ENCODE assay signal across 32 mouse cellular contexts in genomic region chr7:142901774-142902173, GRCm38 (mm10). TPM values are rescaled to one million over a fixed set of nuclear protein-coding genes. Genes with fewer than 3 reads are reported as not detected.
DNase-seq lines count a peak whose midpoint lies in the region; ATAC-seq and TF ChIP-seq lines count a peak whose summit lies in the region.
"Had no signal": no experiment of that assay in that cellular context is flagged by ENCODE, and none has a peak within 500 bp of the region (broad histone marks: within the 10 kb centered on the region; RNA-seq: fewer than 3 reads in every experiment).

No protein-coding gene starts in this region.

- peaks cover 64% of the 10 kb centered on the region for H3K4me1 ChIP-seq in forebrain, embryonic 12.5 days
- peaks cover 3% of the 10 kb centered on the region; the same call in 1 of the 2 replicates for H3K4me1 ChIP-seq in forebrain, postnatal 0 days (ENCODE audit: insufficient read depth)
- peaks cover 74% of the 10 kb centered on the region for H3K4me1 ChIP-seq in hindbrain, embryonic 13.5 days (replicated peaks)
- peaks cover 63% of the 10 kb centered on the region for H3K4me1 ChIP-seq in hindbrain, embryonic 12.5 days
- H3K4me1 ChIP-seq in midbrain, embryonic 14.5 days (ENCODE audit: control insufficient read depth, insufficient read depth, low read length): peaks cover 23% of the 10 kb centered on the region
- H3K4me1 ChIP-seq in midbrain, embryonic 11.5 days (ENCODE audit: control insufficient read depth, insufficient read depth, low read length): no peaks in the 10 kb centered on the region
- H3K4me1 ChIP-seq: liver, embryonic 13.5 days had no signal

- peaks cover 51% of the 10 kb centered on the region for H3K27me3 ChIP-seq in forebrain, embryonic 12.5 days
- H3K27me3 ChIP-seq in forebrain, postnatal 0 days (ENCODE audit: insufficient read depth, low read length): no peaks in the 10 kb centered on the region; the same call in 1 of the 2 replicates
- 0 out of 2 replicates have a peak, but pooled peaks cover 10% of the 10 kb centered on the region for H3K27me3 ChIP-seq in hindbrain, embryonic 13.5 days
- no peaks in the 10 kb centered on the region for H3K27me3 ChIP-seq in hindbrain, embryonic 12.5 days
- no peaks in the 10 kb centered on the region for H3K27me3 ChIP-seq in midbrain, embryonic 14.5 days (ENCODE audit: control insufficient read depth, insufficient read depth, low read length)
- no peaks in the 10 kb centered on the region; the same call in 1 of the 2 replicates for H3K27me3 ChIP-seq in midbrain, embryonic 11.5 days (ENCODE audit: control insufficient read depth, insufficient read depth, low read length)
- H3K27me3 ChIP-seq: hindbrain, embryonic 15.5 days; neural tube, embryonic 12.5 days had no signal

- no peak for ATAC-seq in forebrain, embryonic 12.5 days (ENCODE audit: low FRiP score)
- no peak for ATAC-seq in forebrain, postnatal 0 days
- ATAC-seq in hindbrain, embryonic 13.5 days (ENCODE audit: low FRiP score): no peak
- no peak for ATAC-seq in hindbrain, embryonic 12.5 days (ENCODE audit: low FRiP score)
- no peak for ATAC-seq in midbrain, embryonic 14.5 days (ENCODE audit: low FRiP score, low TSS enrichment)
- ATAC-seq in midbrain, embryonic 11.5 days (ENCODE audit: low FRiP score): no peak
- ATAC-seq: intestine, embryonic 15.5 days had no signal

- H3K27ac ChIP-seq in forebrain, embryonic 12.5 days: peak overlapping the region; percentile 91; the same call in 1 of the 2 replicates
- no peak overlapping the region for H3K27ac ChIP-seq in forebrain, postnatal 0 days (ENCODE audit: low read depth, low read length)
- H3K27ac ChIP-seq in hindbrain, embryonic 13.5 days: no peak overlapping the region
- H3K27ac ChIP-seq in hindbrain, embryonic 12.5 days: no peak overlapping the region
- 0 out of 2 replicates have a peak overlapping the region, but pooled peaks have one; percentile 5 for H3K27ac ChIP-seq in midbrain, embryonic 14.5 days (replicated peaks; ENCODE audit: low read depth, low read length)
- H3K27ac ChIP-seq in midbrain, embryonic 11.5 days (ENCODE audit: low read depth, low read length): no peak overlapping the region
- H3K27ac ChIP-seq: embryonic facial prominence, embryonic 13.5 days; gastrocnemius, adult 2 months; heart, embryonic 13.5 days; hindbrain, embryonic 15.5 days; intestine, embryonic 15.5 days; layer of hippocampus, adult 2 months; limb, embryonic 13.5 days; liver, embryonic 13.5 days; neural tube, embryonic 12.5 days had no signal

- no peak for DNase-seq in forebrain, postnatal 0 days
- DNase-seq in midbrain, embryonic 14.5 days: no peak
- DNase-seq in midbrain, embryonic 11.5 days (ENCODE audit: low spot score, missing footprints): no peak
- DNase-seq in layer of hippocampus, adult 9-11 months: no peak
- DNase-seq: adrenal gland, postnatal 10 days; cerebellum, adult 18-20 months; cerebellum, postnatal 14 days; gastrocnemius, adult 2 months; kidney, adult 8-10 months; kidney, postnatal 25 days; layer of hippocampus, postnatal 36 days; liver, embryonic 13.5 days; lung, adult 2 months; lung, postnatal 36 days; right cerebral cortex, adult 18-20 months; right cerebral cortex, postnatal 4 days; thymus, adult 2 months; thymus, postnatal 4 days had no signal

- H3K4me2 ChIP-seq in forebrain, embryonic 12.5 days: no peak overlapping the region
- no peak overlapping the region for H3K4me2 ChIP-seq in forebrain, postnatal 0 days (ENCODE audit: low read depth)
- H3K4me2 ChIP-seq in hindbrain, embryonic 13.5 days: no peak overlapping the region
- H3K4me2 ChIP-seq in hindbrain, embryonic 12.5 days (replicated peaks): no peak overlapping the region
- no peak overlapping the region for H3K4me2 ChIP-seq in midbrain, embryonic 14.5 days (ENCODE audit: low read length)
- no peak overlapping the region for H3K4me2 ChIP-seq in midbrain, embryonic 11.5 days
- H3K4me2 ChIP-seq: embryonic facial prominence, embryonic 13.5 days; heart, embryonic 13.5 days; hindbrain, embryonic 15.5 days; intestine, embryonic 15.5 days; limb, embryonic 13.5 days; liver, embryonic 13.5 days; neural tube, embryonic 12.5 days had no signal

- 68% methylated on average over 7 of the region's 7 CpGs for WGBS in forebrain, embryonic 12.5 days
- 59% methylated on average over 7 of the region's 7 CpGs for WGBS in forebrain, postnatal 0 days
- 70% methylated on average over 7 of the region's 7 CpGs for WGBS in hindbrain, embryonic 13.5 days
- 58% methylated on average over 7 of the region's 7 CpGs for WGBS in hindbrain, embryonic 12.5 days
- WGBS in midbrain, embryonic 14.5 days: 63% methylated on average over 7 of the region's 7 CpGs
- 65% methylated on average over 7 of the region's 7 CpGs for WGBS in midbrain, embryonic 11.5 days

- H3K36me3 ChIP-seq in forebrain, embryonic 12.5 days (replicated peaks): no peaks in the 10 kb centered on the region
- no peaks in the 10 kb centered on the region for H3K36me3 ChIP-seq in forebrain, postnatal 0 days (ENCODE audit: insufficient read depth)
- no peaks in the 10 kb centered on the region for H3K36me3 ChIP-seq in hindbrain, embryonic 13.5 days
- no peaks in the 10 kb centered on the region for H3K36me3 ChIP-seq in hindbrain, embryonic 12.5 days
- no peaks in the 10 kb centered on the region for H3K36me3 ChIP-seq in midbrain, embryonic 14.5 days (ENCODE audit: control insufficient read depth, insufficient read depth, low read length)
- no peaks in the 10 kb centered on the region for H3K36me3 ChIP-seq in midbrain, embryonic 11.5 days (ENCODE audit: control insufficient read depth, insufficient read depth, low read length)
- H3K36me3 ChIP-seq: embryonic facial prominence, embryonic 13.5 days; heart, embryonic 13.5 days; hindbrain, embryonic 15.5 days; intestine, embryonic 15.5 days; limb, embryonic 13.5 days; liver, embryonic 13.5 days; neural tube, embryonic 12.5 days had no signal

- TF ChIP-seq CTCF in forebrain, postnatal 0 days (IDR thresholded peaks at IDR 0.05; ENCODE audit: low read depth): no peak

- no peaks in the 10 kb centered on the region for H3K9me3 ChIP-seq in forebrain, embryonic 12.5 days
- H3K9me3 ChIP-seq in forebrain, postnatal 0 days (ENCODE audit: low read length): no peaks in the 10 kb centered on the region
- H3K9me3 ChIP-seq in hindbrain, embryonic 13.5 days: no peaks in the 10 kb centered on the region
- H3K9me3 ChIP-seq in hindbrain, embryonic 12.5 days (replicated peaks): no peaks in the 10 kb centered on the region
- no peaks in the 10 kb centered on the region for H3K9me3 ChIP-seq in midbrain, embryonic 14.5 days (ENCODE audit: control insufficient read depth, low read length)
- H3K9me3 ChIP-seq in midbrain, embryonic 11.5 days (ENCODE audit: control insufficient read depth, low read length): no peaks in the 10 kb centered on the region
- H3K9me3 ChIP-seq: embryonic facial prominence, embryonic 13.5 days; heart, embryonic 13.5 days; hindbrain, embryonic 15.5 days; intestine, embryonic 15.5 days; limb, embryonic 13.5 days; liver, embryonic 13.5 days; megakaryocyte, embryonic 14.5 days; neural tube, embryonic 12.5 days had no signal

- no peak overlapping the region for H3K9ac ChIP-seq in forebrain, embryonic 12.5 days
- H3K9ac ChIP-seq in forebrain, postnatal 0 days: no peak overlapping the region
- peak overlapping the region; percentile 25; the same call in 1 of the 2 replicates for H3K9ac ChIP-seq in hindbrain, embryonic 13.5 days
- H3K9ac ChIP-seq in hindbrain, embryonic 12.5 days: no peak overlapping the region
- no peak overlapping the region for H3K9ac ChIP-seq in midbrain, embryonic 14.5 days (replicated peaks; ENCODE audit: low read length)
- no peak overlapping the region for H3K9ac ChIP-seq in midbrain, embryonic 11.5 days (ENCODE audit: low read length)
- H3K9ac ChIP-seq: embryonic facial prominence, embryonic 13.5 days; heart, embryonic 13.5 days; hindbrain, embryonic 15.5 days; intestine, embryonic 15.5 days; limb, embryonic 13.5 days; liver, embryonic 13.5 days; neural tube, embryonic 12.5 days had no signal

- H3K4me3 ChIP-seq in forebrain, embryonic 12.5 days (replicated peaks): no peak overlapping the region
- H3K4me3 ChIP-seq in forebrain, postnatal 0 days (ENCODE audit: low read depth, low read length): no peak overlapping the region
- H3K4me3 ChIP-seq in hindbrain, embryonic 13.5 days: no peak overlapping the region
- no peak overlapping the region for H3K4me3 ChIP-seq in hindbrain, embryonic 12.5 days
- H3K4me3 ChIP-seq in midbrain, embryonic 14.5 days (replicated peaks; ENCODE audit: low read depth, low read length): no peak overlapping the region
- H3K4me3 ChIP-seq in midbrain, embryonic 11.5 days (ENCODE audit: low read depth, low read length): no peak overlapping the region
- H3K4me3 ChIP-seq: embryonic facial prominence, embryonic 13.5 days; erythroblast, embryonic 14.5 days; gastrocnemius, adult 2 months; heart, embryonic 13.5 days; hindbrain, embryonic 15.5 days; intestine, embryonic 15.5 days; layer of hippocampus, adult 2 months; limb, embryonic 13.5 days; liver, embryonic 13.5 days; megakaryocyte, embryonic 14.5 days; neural tube, embryonic 12.5 days had no signal

RNA-seq across cellular contexts. Expression of gene Th, which starts 29.2 kb away (rescaled TPM):
- polyA plus RNA-seq in forebrain, embryonic 12.5 days (2016; fragmentation: Nextera tagmentation; extraction: Ambion mirVana): 13.9 and 17.8 TPM in 2 replicates
- total RNA-seq in forebrain, postnatal 0 days (2014; rRNA removed): 7.9 and 15.6 TPM in 2 replicates
- 7.9 and 8.9 TPM in 2 replicates for polyA plus RNA-seq in forebrain, postnatal 0 days (2015; fragmentation: Nextera tagmentation; extraction: Ambion mirVana)
- 17.6 and 17.8 TPM in 2 replicates for polyA plus RNA-seq in hindbrain, embryonic 13.5 days (2015; fragmentation: Nextera tagmentation; extraction: Ambion mirVana)
- polyA plus RNA-seq in hindbrain, embryonic 12.5 days (2016; fragmentation: Nextera tagmentation; extraction: Ambion mirVana): 14.9 and 15.1 TPM in 2 replicates
- polyA plus RNA-seq in midbrain, embryonic 14.5 days (2014; fragmentation: Nextera tagmentation; extraction: Ambion mirVana): 25.9 and 34.2 TPM in 2 replicates
- 11.7 TPM in 2 replicates for polyA plus RNA-seq in midbrain, embryonic 11.5 days (2014; fragmentation: Nextera tagmentation; extraction: Ambion mirVana)
- total RNA-seq: granulocyte monocyte progenitor cell, adult 5-6 weeks; heart, postnatal 25 days had no signal
- polyA plus RNA-seq: erythroblast, embryonic 14.5 days; liver, embryonic 13.5 days had no signal

Comparison
In these comparisons a context has a peak if more than half of its experiments do, and no peak if none do; other contexts are left out.
1. H3K27ac ChIP-seq: peak in forebrain, embryonic 12.5 days (single experiment) and midbrain, embryonic 14.5 days (single experiment); none in forebrain, postnatal 0 days (single experiment), hindbrain, embryonic 13.5 days (single experiment), hindbrain, embryonic 12.5 days (single experiment) and midbrain, embryonic 11.5 days (single experiment).